Mouse (Mus musculus) left cerebral cortex, adult 11 months (tissue): ENCODE measurements around the gene Rhoq.

Source experiments
- DNase-seq: peaks from one replicate; pipeline ENCODE4 v3.0.0; 2022; ENCODE audit warnings: low spot score

Rhoq gene

DNA sequence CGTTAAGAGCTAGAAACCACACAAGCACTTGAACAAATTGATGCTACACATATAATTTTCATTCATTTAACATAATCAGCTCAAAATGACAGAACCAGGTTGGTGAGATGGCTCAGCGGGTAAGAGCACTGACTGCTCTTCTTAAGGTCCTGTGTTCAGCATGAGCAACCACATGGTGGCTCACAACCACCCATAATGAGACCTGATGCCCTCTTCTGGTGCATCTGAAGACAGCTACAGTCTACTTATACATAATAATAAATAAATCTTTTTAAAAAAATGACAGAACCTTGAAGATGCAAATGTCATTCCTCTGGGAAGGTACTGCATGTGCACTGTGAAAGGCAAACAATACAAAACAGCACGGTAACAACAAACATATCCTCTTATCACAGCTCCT, 46.1 kb downstream of the Rhoq start:
- DNase-seq = no peak

DNA sequence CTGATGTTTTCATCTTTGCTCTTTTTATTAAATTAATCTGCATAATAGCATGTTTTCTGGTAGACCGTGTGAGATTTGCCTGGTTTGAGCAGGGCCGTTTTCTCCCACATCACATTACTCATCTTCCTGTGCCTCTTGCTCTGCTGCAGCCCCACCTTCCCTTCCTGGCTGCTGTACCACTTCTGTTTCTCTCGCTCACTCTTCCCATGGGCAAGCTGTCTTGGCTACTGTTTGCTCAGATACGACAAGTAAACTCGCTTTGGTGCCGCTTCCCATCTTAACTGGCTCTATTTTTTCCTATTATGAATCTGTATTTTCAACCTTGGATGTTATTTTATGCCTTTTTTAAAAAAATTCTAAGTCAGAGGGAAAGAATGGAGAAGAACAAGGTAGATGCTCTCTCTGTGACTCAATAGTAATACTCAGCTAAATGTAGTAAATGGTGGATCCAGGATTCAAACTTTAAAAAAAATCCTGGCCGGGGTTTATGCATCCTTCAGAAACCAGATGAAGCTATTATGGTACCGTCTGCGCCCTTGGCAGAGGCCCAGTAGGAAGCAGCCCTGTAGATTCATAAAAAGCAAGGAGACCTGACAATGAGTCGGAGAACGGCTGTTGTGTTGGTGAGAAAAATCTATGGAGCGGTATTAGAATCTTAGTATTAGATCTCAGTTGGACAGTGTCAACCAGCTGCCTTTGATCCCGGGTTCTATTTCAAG, 48.6 kb downstream of the Rhoq start:
- no peak for DNase-seq

DNA sequence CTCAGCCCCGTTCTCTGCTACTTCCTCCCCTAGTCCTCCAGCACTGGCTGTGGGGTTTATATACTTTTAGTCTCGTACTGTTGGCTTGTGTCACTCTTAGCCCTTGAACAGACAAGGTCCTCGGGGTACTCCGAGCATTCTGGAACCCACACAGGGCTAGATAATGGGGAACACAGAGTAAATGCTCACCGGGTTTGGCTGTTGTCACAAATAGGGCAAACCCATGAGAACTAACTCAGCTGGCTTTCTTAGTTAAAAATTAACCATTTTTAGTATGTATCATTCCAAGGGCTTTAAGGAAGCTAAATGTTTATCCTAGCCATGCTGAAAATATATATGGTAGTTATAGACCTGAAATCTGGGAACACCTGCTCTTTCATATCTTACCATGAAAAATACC, 56.8 kb downstream of the Rhoq start:
- DNase-seq = no peak

DNA sequence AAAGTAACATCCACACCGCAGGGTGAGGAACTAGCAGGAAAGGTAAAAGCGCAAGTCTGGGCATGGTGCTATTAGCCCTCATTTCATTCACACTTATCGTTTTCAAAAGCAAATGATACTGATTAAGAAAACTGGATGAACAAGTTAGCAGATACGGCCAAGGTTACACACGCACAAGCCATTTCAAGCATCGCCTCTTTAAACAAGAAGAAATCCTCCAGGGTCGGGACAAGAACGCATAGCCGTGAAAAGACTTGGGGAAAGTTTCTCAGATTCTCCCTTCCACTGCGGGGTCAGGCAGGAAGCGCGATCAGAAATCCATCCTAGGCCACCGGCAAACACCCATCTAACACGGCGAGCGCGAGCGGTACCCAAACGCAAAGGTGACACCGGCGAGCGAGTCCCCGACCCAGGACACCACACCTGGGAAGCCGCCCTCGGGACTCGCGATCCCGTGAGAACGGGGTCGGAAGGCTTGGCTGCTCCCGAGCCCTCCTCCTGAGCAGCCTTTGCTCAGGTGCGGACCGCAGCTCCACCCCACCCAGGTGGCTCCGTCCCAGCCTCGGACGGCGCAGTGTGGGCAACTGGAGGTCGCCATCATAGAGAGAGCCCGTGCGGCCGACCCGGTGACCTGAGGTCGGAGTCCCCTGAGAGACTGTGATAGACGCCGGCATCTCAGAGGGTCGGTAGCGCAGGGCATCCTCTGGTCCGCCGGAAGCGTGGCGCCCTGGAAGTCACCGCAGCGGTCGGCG, 61.8 kb downstream of the Rhoq start:
- no peak for DNase-seq

DNA sequence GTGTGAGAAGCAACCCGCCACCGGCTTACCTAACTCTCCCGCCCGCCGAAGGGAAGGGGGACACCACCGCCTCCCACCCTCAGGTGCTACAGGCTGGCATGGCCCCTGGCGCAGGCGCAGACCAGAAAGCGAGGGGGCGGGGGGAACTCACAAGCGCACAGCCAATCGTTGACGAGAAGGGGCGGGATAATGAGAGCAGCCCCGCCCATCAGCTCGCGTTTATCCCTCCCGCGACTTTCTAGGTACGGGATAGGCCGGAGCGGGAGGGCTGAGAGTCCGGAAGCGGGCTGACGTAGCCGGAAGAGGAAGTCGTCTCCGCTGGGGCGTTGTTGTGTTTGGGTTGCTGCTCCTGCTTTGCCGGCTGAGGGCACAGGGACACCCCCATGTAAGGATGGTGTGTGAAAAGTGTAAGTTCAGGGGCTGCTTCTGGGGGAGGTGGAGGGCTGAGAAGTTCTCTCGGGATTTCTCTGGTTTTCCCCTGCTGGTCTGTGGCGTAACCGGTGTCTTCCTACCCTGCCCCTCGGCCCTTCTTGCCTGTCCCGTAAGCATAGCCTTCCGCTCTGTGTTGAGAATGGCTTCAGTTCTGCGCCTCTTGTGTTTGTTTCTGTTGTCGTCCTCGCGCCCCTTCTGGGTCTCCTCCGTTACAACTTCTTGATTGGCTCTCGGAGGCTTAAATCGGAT, 62.5 kb downstream of the Rhoq start, which contains the start of the genes Pigf and Cript:
Pigf (minus strand) TSS at position 138 of the 681 bp plus-strand sequence.
Cript (plus strand) TSS at position 282 of the 681 bp plus-strand sequence.
- DNase-seq = peak; percentile 97

DNA sequence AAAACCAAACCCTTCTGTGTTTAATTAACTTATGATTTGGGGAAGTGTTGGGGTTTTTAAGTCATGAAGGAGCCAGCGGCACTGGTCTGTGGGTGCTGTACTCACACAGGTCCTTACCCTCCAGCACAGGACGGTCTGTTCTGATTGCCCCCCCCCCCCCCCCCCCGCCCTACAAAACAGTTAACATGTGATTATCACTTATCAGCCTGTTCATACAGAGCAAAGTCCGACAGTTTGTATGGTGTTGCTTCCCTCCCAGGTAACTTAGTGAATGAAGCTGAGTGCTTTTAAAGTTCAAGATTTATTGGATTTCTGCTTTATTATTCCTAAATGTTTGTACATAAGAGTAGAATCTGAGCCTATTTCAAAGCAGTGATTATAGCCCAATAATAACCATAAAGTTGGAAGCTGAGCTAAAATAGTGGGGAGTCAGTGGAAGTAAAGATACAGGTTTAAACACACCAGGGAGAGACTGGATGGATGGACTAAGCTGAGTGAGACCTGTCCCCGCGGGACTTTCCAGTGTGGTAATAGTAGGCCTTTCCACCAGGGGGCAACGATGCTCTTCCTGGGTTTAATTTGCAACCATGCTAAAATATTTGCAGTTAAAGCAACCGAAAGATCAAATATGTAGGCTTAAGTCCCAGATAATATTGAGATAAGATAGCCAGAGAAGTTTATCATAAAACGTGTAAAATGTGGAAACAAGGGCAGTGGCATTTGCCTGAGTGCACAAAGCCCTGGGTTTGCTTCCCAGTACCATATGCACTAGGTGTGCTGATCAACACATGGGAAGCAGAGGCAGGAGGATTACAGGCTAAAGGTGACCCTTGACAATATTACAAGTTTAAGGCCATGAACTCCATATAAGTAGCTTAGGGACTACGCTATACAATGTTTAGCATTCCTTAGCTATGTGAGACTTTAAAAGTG, 73.5 kb downstream of the Rhoq start:
- DNase-seq = no peak

DNA sequence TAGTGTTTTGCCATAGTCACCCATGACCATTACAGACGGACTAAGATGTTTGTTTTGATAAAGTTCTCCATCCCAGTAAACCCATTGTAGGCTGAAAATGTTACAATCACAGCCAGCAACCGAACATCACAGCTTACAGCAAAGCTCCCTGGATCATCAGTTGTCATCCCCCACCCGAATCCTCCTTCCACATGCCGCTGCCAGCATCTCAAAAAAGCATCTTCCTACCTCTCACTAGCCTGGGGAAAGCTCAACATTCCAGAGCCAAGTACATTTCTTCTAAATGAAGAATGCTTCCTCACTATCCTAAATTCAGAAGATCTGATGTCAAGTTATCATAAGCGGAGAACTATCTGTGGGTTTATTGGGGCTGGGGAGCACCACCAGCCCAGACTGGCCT, 75.6 kb downstream of the Rhoq start:
- no peak for DNase-seq

DNA sequence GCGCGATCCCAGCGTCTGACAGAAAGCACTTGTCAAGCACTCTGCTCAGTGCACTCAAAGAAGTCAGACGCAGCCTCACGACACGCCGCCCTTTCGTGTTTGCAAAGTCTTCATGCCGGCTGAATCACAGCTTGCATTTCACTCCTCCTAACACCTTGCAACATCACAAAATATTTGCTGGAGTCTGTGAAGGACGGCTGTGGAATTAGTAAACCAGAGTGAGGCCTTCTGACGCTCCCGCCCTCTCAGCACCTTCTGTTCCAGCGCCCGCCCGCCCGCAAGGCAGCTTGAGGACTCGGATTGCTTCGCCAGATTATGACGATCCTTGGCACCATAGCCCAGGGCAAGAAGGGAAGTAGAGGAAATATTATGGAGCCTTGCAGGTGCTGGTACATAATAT, 78.9 kb downstream of the Rhoq start:
- DNase-seq = peak; percentile 29

DNA sequence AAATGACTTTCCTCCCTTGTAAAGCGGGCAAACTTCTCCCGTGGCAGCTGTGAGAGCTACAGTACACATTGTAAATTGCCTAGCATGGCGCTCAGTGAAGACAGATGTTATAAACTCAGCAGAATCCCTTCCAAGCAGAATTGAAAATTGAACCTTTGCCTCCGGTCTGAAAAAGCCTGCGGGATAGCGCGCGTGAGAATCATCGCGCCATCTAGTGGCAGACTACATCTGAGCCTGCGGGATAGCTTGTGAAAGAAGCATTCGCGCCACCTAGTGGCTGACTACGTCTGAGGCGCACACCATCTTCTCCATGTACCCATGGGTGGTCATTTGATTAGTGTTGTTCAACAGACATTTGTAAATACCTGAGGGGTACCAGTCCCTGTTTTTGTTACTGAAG, 81.5 kb downstream of the Rhoq start:
- peak; percentile 87 for DNase-seq

DNA sequence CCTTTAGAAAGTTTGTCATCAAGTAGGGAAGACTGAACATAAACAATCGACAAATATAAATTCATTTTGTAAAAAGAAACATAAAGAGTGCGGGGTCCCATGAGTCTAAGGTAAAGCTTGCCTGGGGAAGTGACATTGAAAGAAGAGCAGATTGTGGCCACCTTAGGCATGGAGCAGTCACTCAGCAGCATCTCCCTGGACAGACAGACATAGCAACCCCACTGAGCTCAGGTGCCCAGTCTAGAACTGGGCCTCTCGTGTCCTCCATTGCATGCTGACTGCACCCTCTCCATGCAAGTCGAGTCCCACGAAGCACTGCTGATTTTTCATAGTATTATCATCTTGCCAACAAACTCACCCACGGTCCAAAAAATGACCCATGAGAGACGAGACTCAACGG, 81.9 kb downstream of the Rhoq start:
- DNase-seq = no peak
